Mouse (Mus musculus): Measurements from ENCODE around the gene Cuedc1. TPM values are rescaled to one million over a fixed set of nuclear protein-coding genes. Genes with fewer than 3 reads are reported as not detected.

Cuedc1 gene
- polyA plus RNA-seq, 1 experiment = 10.7 TPM

DNA sequence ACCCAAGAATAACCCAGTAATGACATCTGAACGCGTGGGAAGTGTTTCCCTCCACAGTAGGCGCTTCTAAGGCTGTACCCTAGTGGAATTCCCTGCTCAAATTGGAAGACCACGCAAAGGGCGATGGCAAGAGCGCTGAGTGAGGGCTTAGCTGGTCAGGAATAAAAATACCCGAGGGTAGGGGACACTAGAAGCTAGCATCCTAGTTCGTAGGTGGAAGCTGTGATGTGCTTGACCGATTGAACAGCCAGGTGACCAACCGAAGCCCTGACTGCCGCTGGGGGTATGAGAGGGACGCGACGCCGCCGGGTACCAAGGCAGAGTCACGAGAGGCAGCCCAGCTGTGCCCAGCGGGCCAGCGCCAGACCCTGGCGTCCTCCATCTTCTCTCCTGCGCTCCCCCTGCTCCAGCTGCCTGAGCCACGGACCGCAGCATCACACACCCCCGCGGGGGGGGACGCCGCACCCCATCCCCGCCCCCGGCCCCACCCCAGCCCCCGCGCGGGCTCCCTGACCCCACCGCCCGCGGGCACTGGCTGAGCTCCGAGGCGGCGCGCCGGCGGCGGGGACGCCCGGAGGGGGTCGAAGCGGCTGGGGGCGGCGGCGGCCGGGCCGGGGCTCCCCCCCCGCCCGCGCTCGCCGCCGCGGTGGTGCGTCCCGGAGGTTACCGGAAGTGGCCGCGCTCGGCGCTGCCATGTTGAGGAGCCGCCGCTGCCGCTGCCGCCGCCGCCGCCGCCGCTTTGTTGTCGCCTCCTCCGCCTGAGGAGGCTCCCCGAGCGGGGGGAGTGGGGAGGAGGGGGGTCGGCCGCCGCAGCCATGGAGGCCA lies 30.1 kb upstream of the Cuedc1 start, which contains the start of gene Vezf1:
Gene Vezf1 (plus strand): TSS at position 694 of the 825 bp plus-strand sequence.
- Histone ChIP-seq H3K27ac (ENCODE audit: insufficient read depth, low read length) (peak within 1 kb of the TSS; percentile 88), H3K4me1 (ENCODE audit: control insufficient read depth, insufficient read depth, insufficient read length) (peaks cover 9% of the 10 kb centered on the region), H3K27me3 (ENCODE audit: control insufficient read depth, insufficient read depth, low read length) (peaks cover 4% of the 10 kb centered on the region; the same call in 1 of the 2 replicates), H3K4me3 (ENCODE audit: extremely low read depth, insufficient read depth, insufficient read length) (peak within 1 kb of the TSS; percentile 75), H3K36me3 (ENCODE audit: control insufficient read depth, insufficient read depth, low read length) (no peaks in the 10 kb centered on the region)
- peak; percentile 84 for TF ChIP-seq POLR2A (IDR thresholded peaks at IDR 0.05; ENCODE audit: low read depth, low read length)
- no peak for TF ChIP-seq CTCF (IDR thresholded peaks at IDR 0.05; ENCODE audit: extremely low read depth, insufficient read depth, insufficient read length, insufficient replicate concordance)
- 1% methylated on average over 44 of the region's 81 CpGs for WGBS
- DNase-seq (ENCODE audit: low read depth in 1 of 2, low spot score in 2 of 2) = peak in 1 of 2 experiments; percentile 64

DNA sequence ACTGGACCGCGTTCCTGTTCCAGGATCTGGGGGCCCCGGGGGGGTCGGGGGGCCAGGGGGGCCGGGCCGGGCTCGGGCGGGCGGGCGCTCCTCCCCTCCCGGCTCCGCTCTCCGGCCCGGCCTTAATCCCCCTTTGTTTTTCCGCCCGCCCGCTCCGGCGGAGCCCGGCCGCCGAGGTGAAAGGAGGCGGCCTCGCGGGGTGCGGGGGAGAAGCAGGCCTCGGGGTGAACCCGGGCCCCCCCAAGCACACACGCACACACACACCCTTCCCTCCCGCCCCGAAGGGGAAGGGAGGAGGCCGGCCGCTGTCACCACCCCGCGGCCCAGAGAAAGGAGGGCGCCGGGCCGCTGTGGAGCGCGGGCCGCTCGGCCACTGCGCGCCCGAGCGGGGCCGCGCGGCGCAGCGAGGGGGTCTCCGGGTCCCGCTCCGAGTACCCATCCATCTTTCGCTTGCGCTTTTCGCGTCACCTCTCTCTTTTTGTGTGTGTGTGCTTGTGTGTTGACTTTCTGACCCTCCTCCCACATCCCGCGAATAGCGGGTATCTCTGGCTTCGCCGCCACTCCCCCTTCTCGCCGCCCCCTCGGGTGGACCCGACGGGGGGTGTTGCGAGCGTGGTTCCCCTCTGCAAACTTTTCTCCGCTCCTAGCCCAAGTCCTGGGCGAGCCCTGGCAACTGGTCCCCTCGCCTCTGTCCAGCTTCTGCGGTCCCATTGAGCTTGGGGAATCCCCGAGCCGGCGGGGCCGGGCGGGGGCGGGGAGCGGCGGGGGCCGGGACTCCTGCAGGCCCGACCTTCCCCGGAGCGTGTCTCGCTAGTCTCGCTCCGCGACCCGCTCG lies 29.2 kb upstream of the Cuedc1 start:
- Histone ChIP-seq H3K27ac (ENCODE audit: insufficient read depth, low read length) (peak overlapping the region; percentile 88), H3K27me3 (ENCODE audit: control insufficient read depth, insufficient read depth, low read length) (peaks cover 4% of the 10 kb centered on the region; the same call in 1 of the 2 replicates), H3K36me3 (ENCODE audit: control insufficient read depth, insufficient read depth, low read length) (peaks cover 3% of the 10 kb centered on the region), H3K4me3 (ENCODE audit: extremely low read depth, insufficient read depth, insufficient read length) (peak overlapping the region; percentile 75), H3K4me1 (ENCODE audit: control insufficient read depth, insufficient read depth, insufficient read length) (peaks cover 9% of the 10 kb centered on the region)
- TF ChIP-seq CTCF (IDR thresholded peaks at IDR 0.05; ENCODE audit: extremely low read depth, insufficient read depth, insufficient read length, insufficient replicate concordance) (no peak), POLR2A (IDR thresholded peaks at IDR 0.05; ENCODE audit: low read depth, low read length) (no peak)
- under 1% methylated on average over 76 of the region's 92 CpGs for WGBS
- peak in 1 of 2 experiments; percentile 75 for DNase-seq (ENCODE audit: low read depth in 1 of 2, low spot score in 2 of 2)

DNA sequence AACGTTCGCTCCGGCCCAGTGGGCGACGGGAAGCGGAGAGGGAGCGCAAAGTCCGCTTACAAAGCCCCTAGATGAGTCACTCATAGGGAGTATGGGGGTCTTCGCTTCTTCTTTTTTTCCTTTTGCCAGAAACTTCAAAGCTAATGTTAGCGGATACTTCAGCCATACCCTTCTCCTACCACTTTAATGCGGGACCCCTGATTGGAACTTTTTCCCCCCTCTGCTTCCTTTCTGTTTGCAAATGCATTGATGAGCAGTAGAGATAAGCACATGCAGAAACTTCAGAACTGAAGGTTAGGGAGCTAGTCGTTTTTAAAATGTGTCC lies 28.6 kb upstream of the Cuedc1 start:
- under 1% methylated on average over 12 of the region's 12 CpGs for WGBS
- H3K27me3 ChIP-seq (ENCODE audit: control insufficient read depth, insufficient read depth, low read length) = peaks cover 4% of the 10 kb centered on the region; the same call in 1 of the 2 replicates
- peaks cover 9% of the 10 kb centered on the region for H3K4me1 ChIP-seq (ENCODE audit: control insufficient read depth, insufficient read depth, insufficient read length)
- no peak overlapping the region for H3K27ac ChIP-seq (ENCODE audit: insufficient read depth, low read length)
- no peak for TF ChIP-seq POLR2A (IDR thresholded peaks at IDR 0.05; ENCODE audit: low read depth, low read length)
- no peak for TF ChIP-seq CTCF (IDR thresholded peaks at IDR 0.05; ENCODE audit: extremely low read depth, insufficient read depth, insufficient read length, insufficient replicate concordance)
- H3K36me3 ChIP-seq (ENCODE audit: control insufficient read depth, insufficient read depth, low read length) = peaks cover 5% of the 10 kb centered on the region
- peak overlapping the region; percentile 75 for H3K4me3 ChIP-seq (ENCODE audit: extremely low read depth, insufficient read depth, insufficient read length)
- no peak for DNase-seq (ENCODE audit: low read depth in 1 of 2, low spot score in 2 of 2)

DNA sequence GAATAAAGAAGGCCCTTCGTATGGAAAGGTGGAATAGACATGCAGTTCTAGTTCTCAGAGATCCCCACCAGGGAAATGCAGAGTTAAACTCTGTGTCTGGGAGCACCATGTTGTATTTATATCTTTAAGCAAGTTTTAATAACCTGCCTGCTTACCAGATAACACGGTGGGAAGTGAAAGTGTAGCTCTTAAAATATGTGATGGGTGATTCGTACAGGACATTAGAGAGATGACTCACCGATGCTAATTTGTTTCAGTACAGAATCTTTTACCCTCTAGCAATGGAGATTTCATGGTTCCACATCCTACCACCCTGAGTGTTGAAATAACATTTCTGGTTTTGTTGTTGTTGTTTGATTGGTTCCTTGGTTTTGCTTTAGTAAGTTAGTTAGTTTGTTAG lies 27.5 kb upstream of the Cuedc1 start:
- Histone ChIP-seq H3K4me1 (ENCODE audit: control insufficient read depth, insufficient read depth, insufficient read length) (peaks cover 9% of the 10 kb centered on the region), H3K27me3 (ENCODE audit: control insufficient read depth, insufficient read depth, low read length) (peaks cover 4% of the 10 kb centered on the region; the same call in 1 of the 2 replicates), H3K4me3 (ENCODE audit: extremely low read depth, insufficient read depth, insufficient read length) (no peak overlapping the region; the same call in 1 of the 2 replicates), H3K36me3 (ENCODE audit: control insufficient read depth, insufficient read depth, low read length) (peaks cover 12% of the 10 kb centered on the region), H3K27ac (ENCODE audit: insufficient read depth, low read length) (no peak overlapping the region)
- WGBS = 21% methylated on average over 4 of the region's 4 CpGs
- no peak for DNase-seq (ENCODE audit: low read depth in 1 of 2, low spot score in 2 of 2)
- TF ChIP-seq POLR2A (IDR thresholded peaks at IDR 0.05; ENCODE audit: low read depth, low read length) (no peak), CTCF (IDR thresholded peaks at IDR 0.05; ENCODE audit: extremely low read depth, insufficient read depth, insufficient read length, insufficient replicate concordance) (no peak)

DNA sequence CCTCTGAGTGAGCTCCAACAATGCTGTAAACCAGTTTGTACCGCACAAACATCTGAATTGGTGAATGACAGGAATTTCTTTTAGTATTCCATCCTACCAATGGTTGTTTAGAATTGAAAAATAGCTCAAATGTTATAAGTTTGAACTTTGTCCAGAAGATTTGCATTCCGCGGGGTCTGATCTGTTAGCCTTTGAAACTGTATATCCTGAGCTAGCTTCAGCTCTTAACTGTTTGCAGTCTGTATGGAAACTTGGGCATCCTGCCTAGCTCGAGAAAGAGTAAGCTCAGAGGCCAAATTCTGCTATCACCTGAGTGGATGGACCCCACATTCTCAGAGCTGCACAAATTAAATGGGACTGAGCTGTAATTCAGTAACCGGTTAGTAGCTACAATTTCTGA lies 26.7 kb upstream of the Cuedc1 start:
- H3K4me3 ChIP-seq (ENCODE audit: extremely low read depth, insufficient read depth, insufficient read length) = no peak overlapping the region
- WGBS = 82% methylated on average over 5 of the region's 5 CpGs

DNA sequence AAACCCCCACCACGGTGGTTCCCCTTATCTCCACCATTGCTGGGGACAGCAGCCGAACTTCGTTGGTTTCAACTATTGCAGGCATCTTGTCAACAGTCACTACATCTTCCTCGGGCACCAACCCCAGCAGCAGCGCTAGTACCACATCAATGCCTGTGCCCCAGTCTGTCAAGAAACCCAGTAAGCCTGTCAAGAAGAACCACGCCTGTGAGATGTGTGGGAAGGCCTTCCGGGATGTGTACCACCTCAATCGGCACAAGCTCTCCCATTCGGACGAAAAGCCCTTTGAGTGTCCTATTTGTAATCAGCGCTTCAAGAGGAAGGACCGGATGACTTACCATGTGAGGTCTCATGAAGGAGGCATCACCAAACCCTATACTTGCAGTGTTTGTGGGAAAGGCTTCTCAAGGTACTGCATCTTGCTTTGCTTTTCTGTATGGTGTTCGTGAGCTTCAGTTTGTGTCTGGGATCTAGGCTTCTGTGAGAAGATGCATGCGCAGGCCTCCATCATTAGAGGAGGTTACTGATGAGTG lies 24.4 kb upstream of the Cuedc1 start:
- Histone ChIP-seq H3K36me3 (ENCODE audit: control insufficient read depth, insufficient read depth, low read length) (peaks cover 19% of the 10 kb centered on the region), H3K27ac (ENCODE audit: insufficient read depth, low read length) (no peak overlapping the region), H3K27me3 (ENCODE audit: control insufficient read depth, insufficient read depth, low read length) (peaks cover 2% of the 10 kb centered on the region; the same call in 1 of the 2 replicates), H3K4me1 (ENCODE audit: control insufficient read depth, insufficient read depth, insufficient read length) (peaks cover 9% of the 10 kb centered on the region), H3K4me3 (ENCODE audit: extremely low read depth, insufficient read depth, insufficient read length) (no peak overlapping the region)
- DNase-seq (ENCODE audit: low read depth in 1 of 2, low spot score in 2 of 2) = no peak
- TF ChIP-seq CTCF (IDR thresholded peaks at IDR 0.05; ENCODE audit: extremely low read depth, insufficient read depth, insufficient read length, insufficient replicate concordance) (no peak), POLR2A (IDR thresholded peaks at IDR 0.05; ENCODE audit: low read depth, low read length) (no peak)
- 68% methylated on average over 14 of the region's 14 CpGs for WGBS

More for the DNA sequence above, 26.7 kb upstream of the Cuedc1 start:
- peaks cover 4% of the 10 kb centered on the region; the same call in 1 of the 2 replicates for H3K27me3 ChIP-seq (ENCODE audit: control insufficient read depth, insufficient read depth, low read length)
- H3K27ac ChIP-seq (ENCODE audit: insufficient read depth, low read length) = no peak overlapping the region
- TF ChIP-seq POLR2A (IDR thresholded peaks at IDR 0.05; ENCODE audit: low read depth, low read length) (no peak), CTCF (IDR thresholded peaks at IDR 0.05; ENCODE audit: extremely low read depth, insufficient read depth, insufficient read length, insufficient replicate concordance) (no peak)
- H3K36me3 ChIP-seq (ENCODE audit: control insufficient read depth, insufficient read depth, low read length) = peaks cover 14% of the 10 kb centered on the region
- H3K4me1 ChIP-seq (ENCODE audit: control insufficient read depth, insufficient read depth, insufficient read length) = peaks cover 9% of the 10 kb centered on the region
- DNase-seq (ENCODE audit: low read depth in 1 of 2, low spot score in 2 of 2) = no peak

Data from spleen, adult 2 months (tissue).